Mouse (Mus musculus) erythroblast, embryonic 14.5 days (primary cell): ENCODE data around the gene Lancl1. TPM values are rescaled to one million over a fixed set of nuclear protein-coding genes. Genes with fewer than 3 reads are reported as not detected.

Experiments
- H3K27me3 ChIP-seq: 2 replicates; pipeline ENCODE4 v1.6.1; 2012; ENCODE audit warnings: inconsistent platforms; ENCODE audit not compliant: control insufficient read depth
- H3K36me3 ChIP-seq: 2 replicates; pipeline ENCODE4 v1.6.1; 2012; ENCODE audit warnings: mild to moderate bottlenecking, inconsistent platforms; ENCODE audit not compliant: control insufficient read depth
- H3K4me1 ChIP-seq: 2 replicates; pipeline ENCODE4 v1.6.1; 2012; ENCODE audit warnings: inconsistent platforms; ENCODE audit not compliant: control insufficient read depth
- H3K4me3 ChIP-seq: replicated peaks from 2 replicates; pipeline ENCODE3; 2012; ENCODE audit warnings: moderate library complexity, mild to moderate bottlenecking, inconsistent platforms
- H3K9me3 ChIP-seq: 2 replicates; pipeline ENCODE4 v1.6.1; 2012; ENCODE audit warnings: low read length, inconsistent platforms, mixed read lengths; ENCODE audit not compliant: control insufficient read depth
- GATA1 ChIP-seq: IDR thresholded peaks from 2 replicates; pipeline ENCODE4 v1.6.1; 2012; ENCODE audit warnings: low read length, inconsistent platforms, mixed read lengths
- TAL1 ChIP-seq: IDR thresholded peaks from 3 replicates; pipeline ENCODE4 v1.6.1; 2012; ENCODE audit warnings: low read length, inconsistent platforms, mixed read lengths
- polyA plus RNA-seq: library from polyadenylated mRNA; stranded (reverse); fragments of >175 nt; gene quantifications from 2 replicates; pipeline ENCODE4 v1.2.3, GENCODE M21; 2012

Lancl1 gene
- polyA plus RNA-seq, 1 experiment: 0.55 TPM

- Histone ChIP-seq H3K9me3 (no peaks in the 10 kb centered on the region), H3K36me3 (peaks cover 3% of the 10 kb centered on the region), H3K4me1 (no peaks in the 10 kb centered on the region), H3K27me3 (no peaks in the 10 kb centered on the region), H3K4me3 (no peak overlapping the region)
- TF ChIP-seq GATA1 (no peak), TAL1 (no peak)
Observed at GRCm38 (mm10) chr1:66998601-66999000, 40.1 kb downstream of the Lancl1 start.

GRCm38 (mm10) chr1:66998188-66998587 lies 40.5 kb downstream of the Lancl1 start:
- Histone ChIP-seq H3K9me3 (no peaks in the 10 kb centered on the region), H3K4me3 (no peak overlapping the region), H3K4me1 (no peaks in the 10 kb centered on the region), H3K27me3 (no peaks in the 10 kb centered on the region), H3K36me3 (peaks cover 3% of the 10 kb centered on the region)
- no peak for TF ChIP-seq TAL1

- Histone ChIP-seq H3K36me3 (no peaks in the 10 kb centered on the region), H3K27me3 (no peaks in the 10 kb centered on the region), H3K4me1 (no peaks in the 10 kb centered on the region), H3K4me3 (no peak overlapping the region), H3K9me3 (no peaks in the 10 kb centered on the region)
- TF ChIP-seq TAL1 (no peak), GATA1 (no peak)
Observed at GRCm38 (mm10) chr1:66996819-66997218, 41.9 kb downstream of the Lancl1 start.

- H3K36me3 ChIP-seq: no peaks in the 10 kb centered on the region
- TF ChIP-seq TAL1: no peak
- TF ChIP-seq GATA1: no peak
Observed at GRCm38 (mm10) chr1:66992764-66993163, 45.9 kb downstream of the Lancl1 start.

DNA sequence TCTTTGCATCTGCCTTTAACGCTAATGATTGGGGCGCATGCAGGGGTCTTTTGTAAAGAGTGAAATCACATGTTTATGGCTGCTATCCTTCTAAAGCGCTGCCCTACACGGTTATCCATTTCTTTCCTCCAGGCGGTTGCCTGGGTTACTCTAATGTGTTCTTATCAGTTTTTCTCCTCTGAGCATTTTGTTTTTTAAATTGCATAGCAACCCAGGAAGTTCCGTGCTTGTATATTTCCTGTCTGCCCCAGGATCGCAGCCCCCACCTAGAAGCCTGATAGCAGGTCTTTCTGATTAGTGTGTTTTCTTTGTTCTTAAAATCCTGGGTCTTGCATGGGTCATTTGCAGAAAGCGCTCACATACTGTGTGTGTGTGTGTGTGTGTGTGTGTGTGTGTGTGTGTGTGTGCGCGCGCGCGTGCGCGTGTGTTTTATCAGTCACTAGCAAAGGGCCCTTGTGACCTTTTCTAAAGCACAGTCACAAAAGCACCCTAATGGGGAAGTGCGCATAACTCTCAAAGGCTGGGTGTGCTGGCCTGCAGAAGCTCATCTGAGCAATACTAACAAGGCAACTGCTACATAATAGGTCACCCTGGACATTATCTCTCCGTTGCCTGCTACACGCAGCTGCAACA lies 51.0 kb downstream of the Lancl1 start:
- Histone ChIP-seq H3K4me1 (no peaks in the 10 kb centered on the region), H3K9me3 (no peaks in the 10 kb centered on the region), H3K36me3 (no peaks in the 10 kb centered on the region), H3K4me3 (no peak overlapping the region), H3K27me3 (no peaks in the 10 kb centered on the region)
- TF ChIP-seq GATA1 (no peak), TAL1 (no peak)

More at GRCm38 (mm10) chr1:66992764-66993163, 45.9 kb downstream of the Lancl1 start:
- Histone ChIP-seq H3K27me3 (no peaks in the 10 kb centered on the region), H3K4me1 (no peaks in the 10 kb centered on the region), H3K9me3 (no peaks in the 10 kb centered on the region), H3K4me3 (no peak overlapping the region)

GRCm38 (mm10) chr1:66985906-66986305 lies 52.8 kb downstream of the Lancl1 start:
- H3K4me3 ChIP-seq: no peak overlapping the region

GRCm38 (mm10) chr1:66985129-66985698 lies 53.5 kb downstream of the Lancl1 start:
- Histone ChIP-seq H3K9me3 (no peaks in the 10 kb centered on the region), H3K27me3 (no peaks in the 10 kb centered on the region), H3K4me1 (no peaks in the 10 kb centered on the region), H3K4me3 (no peak overlapping the region), H3K36me3 (no peaks in the 10 kb centered on the region)
- TF ChIP-seq TAL1: no peak
- no peak for TF ChIP-seq GATA1

More at GRCm38 (mm10) chr1:66985906-66986305, 52.8 kb downstream of the Lancl1 start:
- Histone ChIP-seq H3K27me3 (no peaks in the 10 kb centered on the region), H3K4me1 (no peaks in the 10 kb centered on the region), H3K9me3 (no peaks in the 10 kb centered on the region), H3K36me3 (no peaks in the 10 kb centered on the region)
- TF ChIP-seq GATA1 (no peak), TAL1 (no peak)

DNA sequence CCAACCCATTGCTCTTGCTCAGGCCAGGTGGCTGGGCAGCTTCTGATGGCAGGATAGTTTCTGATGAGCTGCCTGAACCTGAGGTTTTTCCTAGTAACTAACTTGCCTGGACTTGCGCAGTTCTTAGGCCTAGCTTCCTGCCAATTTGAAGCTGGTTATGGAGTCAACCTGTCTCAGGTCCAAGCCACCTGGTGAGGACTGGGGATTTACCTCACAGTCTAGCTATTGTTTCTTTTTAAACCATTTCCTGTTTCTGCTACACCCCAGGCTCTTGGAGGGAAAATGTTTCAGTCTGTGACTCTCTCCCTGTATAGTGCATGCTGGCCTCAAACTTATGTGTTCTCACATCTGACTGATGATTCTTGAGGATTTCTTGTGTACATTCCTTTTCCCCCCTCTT lies 58.5 kb downstream of the Lancl1 start:
- TF ChIP-seq TAL1 (no peak), GATA1 (no peak)
- H3K36me3 ChIP-seq: no peaks in the 10 kb centered on the region
- H3K9me3 ChIP-seq: no peaks in the 10 kb centered on the region
- no peak overlapping the region for H3K4me3 ChIP-seq
- H3K27me3 ChIP-seq: no peaks in the 10 kb centered on the region
- no peaks in the 10 kb centered on the region for H3K4me1 ChIP-seq

DNA sequence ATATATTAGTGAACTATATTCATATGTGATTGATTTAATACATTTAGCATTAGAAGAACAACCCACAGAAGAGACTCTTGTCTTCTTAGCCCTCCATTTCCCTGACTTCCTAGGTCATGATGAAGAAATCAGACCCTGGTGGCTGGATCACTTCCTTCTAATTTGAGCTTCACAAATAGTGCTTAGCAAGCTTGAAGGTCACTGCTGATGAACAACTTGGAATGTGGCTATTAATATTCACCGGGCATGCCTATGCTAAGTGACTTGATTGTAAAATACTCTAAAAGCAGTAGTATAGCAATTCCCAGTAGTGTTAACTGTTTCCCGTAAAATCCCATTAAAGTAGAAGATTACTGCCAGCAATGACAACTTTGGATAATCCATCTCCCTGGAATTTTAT lies 63.2 kb downstream of the Lancl1 start:
- Histone ChIP-seq H3K27me3 (no peaks in the 10 kb centered on the region), H3K36me3 (no peaks in the 10 kb centered on the region), H3K4me1 (no peaks in the 10 kb centered on the region), H3K4me3 (no peak overlapping the region), H3K9me3 (no peaks in the 10 kb centered on the region)
- TF ChIP-seq GATA1: no peak

DNA sequence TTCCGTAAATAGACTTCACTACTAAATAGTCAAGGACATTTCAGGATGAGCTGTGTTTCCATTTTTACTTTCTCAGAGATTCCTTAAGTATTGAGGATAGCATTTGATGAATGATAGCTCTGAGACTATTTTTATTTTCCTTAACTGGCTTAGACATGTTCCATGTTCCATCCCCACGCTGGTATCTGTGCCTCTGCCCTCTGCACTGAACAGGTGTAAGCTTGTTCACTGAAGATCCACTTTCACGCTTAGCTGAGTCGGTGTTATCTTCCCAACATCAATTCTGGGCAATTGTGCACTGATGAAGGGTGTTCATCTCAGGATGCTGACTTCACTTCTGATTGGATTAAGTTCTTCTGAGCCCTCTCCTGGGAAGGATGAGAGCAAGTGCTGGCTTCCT lies 73.8 kb downstream of the Lancl1 start:
- no peak overlapping the region for H3K4me3 ChIP-seq
- H3K4me1 ChIP-seq: no peaks in the 10 kb centered on the region
- H3K27me3 ChIP-seq: no peaks in the 10 kb centered on the region
- no peaks in the 10 kb centered on the region for H3K9me3 ChIP-seq
- no peak for TF ChIP-seq GATA1
- TF ChIP-seq TAL1: no peak
- no peaks in the 10 kb centered on the region for H3K36me3 ChIP-seq
